Mouse (Mus musculus) layer of hippocampus, postnatal 14 days (tissue): Measurements from ENCODE around the gene Arpp19. TPM values are rescaled to one million over a fixed set of nuclear protein-coding genes. Genes with fewer than 3 reads are reported as not detected.

ENCODE experiments used
- DNase-seq, 2 experiments: peaks; one replicate each; pipeline ENCODE4 v3.0.0; 2021 to 2022; ENCODE audit warnings: low spot score in 2 of 2, mixed read lengths in 1 of 2
- total RNA-seq, 2 experiments: library from RNA; stranded (reverse); gene quantifications; 2 replicates each; pipeline ENCODE4 v1.2.3; 2021

The Arpp19 gene
- total RNA-seq, 2 experiments from 2014 or later, result 162 TPM

GRCm38 (mm10) chr9:75034691-75035090 is 2.7 kb upstream of the Arpp19 start:
- DNase-seq, result no peak

GRCm38 (mm10) chr9:75035944-75036343 is 1.5 kb upstream of the Arpp19 start:
- no peak for DNase-seq

- no peak for DNase-seq
These were observed 909 bp downstream of the Arpp19 start for GRCm38 (mm10) chr9:75038357-75038688.

- DNase-seq, result no peak
These were observed 3.2 kb downstream of the Arpp19 start for GRCm38 (mm10) chr9:75040566-75040965.

- no peak for DNase-seq
These were observed 4.6 kb downstream of the Arpp19 start for GRCm38 (mm10) chr9:75041840-75042525.

- DNase-seq, result no peak
These were observed 5.8 kb downstream of the Arpp19 start for GRCm38 (mm10) chr9:75043191-75043590.

GRCm38 (mm10) chr9:75047079-75047478 is 9.7 kb downstream of the Arpp19 start:
- DNase-seq, result no peak

GRCm38 (mm10) chr9:75049100-75049499 is 11.7 kb downstream of the Arpp19 start:
- no peak for DNase-seq

- peak; percentile 67 to 88 for DNase-seq
These were observed 12.6 kb downstream of the Arpp19 start for GRCm38 (mm10) chr9:75050003-75050402.

GRCm38 (mm10) chr9:75051841-75052240 is 14.4 kb downstream of the Arpp19 start:
- no peak for DNase-seq

GRCm38 (mm10) chr9:75055046-75055445 is 17.6 kb downstream of the Arpp19 start:
- no peak for DNase-seq

GRCm38 (mm10) chr9:75064678-75065331 is 27.4 kb downstream of the Arpp19 start:
- no peak for DNase-seq

- no peak for DNase-seq
These were observed 33.1 kb downstream of the Arpp19 start, which contains the start of gene Myo5a for GRCm38 (mm10) chr9:75070457-75071028. Gene Myo5a (plus strand): TSS chr9:75071015.

- peak; percentile 76 to 81 for DNase-seq
These were observed 33.8 kb downstream of the Arpp19 start for GRCm38 (mm10) chr9:75071029-75071705.

GRCm38 (mm10) chr9:75071706-75072192 is 34.3 kb downstream of the Arpp19 start:
- DNase-seq, result peak; percentile 24 to 40

GRCm38 (mm10) chr9:75072361-75072760 is 34.9 kb downstream of the Arpp19 start:
- DNase-seq, result no peak

- DNase-seq, result no peak
These were observed 39.8 kb downstream of the Arpp19 start for GRCm38 (mm10) chr9:75077191-75077590.

- peak; percentile 19 to 36 for DNase-seq
These were observed 47.9 kb downstream of the Arpp19 start for GRCm38 (mm10) chr9:75085242-75085824.

- DNase-seq, result no peak
These were observed 50.4 kb downstream of the Arpp19 start for GRCm38 (mm10) chr9:75087823-75088222.

GRCm38 (mm10) chr9:75089285-75089684 is 51.9 kb downstream of the Arpp19 start:
- DNase-seq, result no peak

GRCm38 (mm10) chr9:75092134-75092533 is 54.7 kb downstream of the Arpp19 start:
- DNase-seq, result no peak
